8 mouse cellular contexts compared by ENCODE assay signal in genomic region chr11:25357717-25358411, GRCm38 (mm10).
DNase-seq lines count a peak whose midpoint lies in the region; ATAC-seq lines count a peak whose summit lies in the region.

No protein-coding gene starts in this region.

- H3K27me3 ChIP-seq in lung, embryonic 16.5 days (ENCODE audit: control insufficient read depth, insufficient read depth, low read depth, low read length), result no peaks in the 10 kb centered on the region
- H3K27me3 ChIP-seq in liver, embryonic 13.5 days, result no peaks in the 10 kb centered on the region

- WGBS in lung, embryonic 16.5 days, result 10% methylated on average over 10 of the region's 10 CpGs
- WGBS in liver, embryonic 13.5 days (ENCODE audit: insufficient replicate concordance), result 41% methylated on average over 10 of the region's 10 CpGs

- H3K4me1 ChIP-seq in lung, embryonic 16.5 days (replicated peaks; ENCODE audit: control insufficient read depth, insufficient read depth, low read length), result peaks cover 15% of the 10 kb centered on the region
- H3K4me1 ChIP-seq in liver, embryonic 13.5 days (replicated peaks), result 0 out of 2 replicates have a peak, but pooled peaks cover 8% of the 10 kb centered on the region

- DNase-seq in lung, postnatal 36 days, result no peak
- DNase-seq in frontal cortex, postnatal 36 days (ENCODE audit: low spot score in 2 of 2), result peak; percentile 33 to 58
- no peak for DNase-seq in liver, embryonic 13.5 days
- peak; percentile 20 to 32 for DNase-seq in right cerebral cortex, postnatal 36 days (ENCODE audit: low spot score in 2 of 2)
- no peak for DNase-seq in spleen, postnatal 36 days (ENCODE audit: low spot score in 2 of 2)
- DNase-seq in thymus, postnatal 36 days, result no peak
- no peak for DNase-seq in kidney, adult 11 months

- H3K36me3 ChIP-seq in lung, embryonic 16.5 days (ENCODE audit: control insufficient read depth, insufficient read depth, low read length), result no peaks in the 10 kb centered on the region
- H3K36me3 ChIP-seq in liver, embryonic 13.5 days, result no peaks in the 10 kb centered on the region

- H3K9me3 ChIP-seq in lung, embryonic 16.5 days (ENCODE audit: control insufficient read depth, low read length), result no peaks in the 10 kb centered on the region
- no peaks in the 10 kb centered on the region for H3K9me3 ChIP-seq in liver, embryonic 13.5 days (replicated peaks)

- no peak overlapping the region for H3K9ac ChIP-seq in lung, embryonic 16.5 days (ENCODE audit: low read length)
- H3K9ac ChIP-seq in liver, embryonic 13.5 days, result no peak overlapping the region

- H3K4me3 ChIP-seq in lung, embryonic 16.5 days (ENCODE audit: low read length), result peak overlapping the region; percentile 34
- no peak overlapping the region for H3K4me3 ChIP-seq in liver, embryonic 13.5 days (replicated peaks)

- ATAC-seq in lung, embryonic 16.5 days (ENCODE audit: low read depth), result no peak
- no peak for ATAC-seq in liver, embryonic 13.5 days (ENCODE audit: low read depth)

- H3K27ac ChIP-seq in lung, embryonic 16.5 days (ENCODE audit: low read length), result no peak overlapping the region
- H3K27ac ChIP-seq in liver, embryonic 13.5 days, result no peak overlapping the region

- H3K4me2 ChIP-seq in lung, embryonic 16.5 days (ENCODE audit: low read depth, low read length), result peak overlapping the region; percentile 62
- H3K4me2 ChIP-seq in liver, embryonic 13.5 days, result peak overlapping the region; percentile 38

Comparison
In these comparisons a context has a peak if more than half of its experiments do, and no peak if none do; other contexts are left out.
1. DNase-seq: peak in frontal cortex, postnatal 36 days (2 of 2) and right cerebral cortex, postnatal 36 days (2 of 2); none in lung, postnatal 36 days (single experiment), liver, embryonic 13.5 days (single experiment), spleen, postnatal 36 days (0 of 2), thymus, postnatal 36 days (0 of 2) and kidney, adult 11 months (single experiment).